Mouse (Mus musculus) erythroblast, embryonic 14.5 days (primary cell): ENCODE data around the gene Grik1. TPM values are rescaled to one million over a fixed set of nuclear protein-coding genes. Genes with fewer than 3 reads are reported as not detected.

Experiments used
- H3K27me3 ChIP-seq: 2 replicates; pipeline ENCODE4 v1.6.1; 2012; ENCODE audit warnings: inconsistent platforms; ENCODE audit not compliant: control insufficient read depth
- H3K36me3 ChIP-seq: 2 replicates; pipeline ENCODE4 v1.6.1; 2012; ENCODE audit warnings: mild to moderate bottlenecking, inconsistent platforms; ENCODE audit not compliant: control insufficient read depth
- H3K4me1 ChIP-seq: 2 replicates; pipeline ENCODE4 v1.6.1; 2012; ENCODE audit warnings: inconsistent platforms; ENCODE audit not compliant: control insufficient read depth
- H3K4me3 ChIP-seq: replicated peaks from 2 replicates; pipeline ENCODE3; 2012; ENCODE audit warnings: moderate library complexity, mild to moderate bottlenecking, inconsistent platforms
- H3K9me3 ChIP-seq: 2 replicates; pipeline ENCODE4 v1.6.1; 2012; ENCODE audit warnings: low read length, inconsistent platforms, mixed read lengths; ENCODE audit not compliant: control insufficient read depth
- GATA1 ChIP-seq: IDR thresholded peaks from 2 replicates; pipeline ENCODE4 v1.6.1; 2012; ENCODE audit warnings: low read length, inconsistent platforms, mixed read lengths
- TAL1 ChIP-seq: IDR thresholded peaks from 3 replicates; pipeline ENCODE4 v1.6.1; 2012; ENCODE audit warnings: low read length, inconsistent platforms, mixed read lengths
- polyA plus RNA-seq: library from polyadenylated mRNA; stranded (reverse); fragments of >175 nt; gene quantifications from 2 replicates; pipeline ENCODE4 v1.2.3, GENCODE M21; 2012

Gene Grik1
- polyA plus RNA-seq, 1 experiment: not detected

GRCm38 (mm10) chr16:87930519-87930918, 359.5 kb downstream of the Grik1 start:
- TF ChIP-seq TAL1: no peak
- TF ChIP-seq GATA1: no peak
- Histone ChIP-seq H3K36me3 (no peaks in the 10 kb centered on the region), H3K9me3 (no peaks in the 10 kb centered on the region), H3K4me1 (no peaks in the 10 kb centered on the region), H3K4me3 (no peak overlapping the region), H3K27me3 (no peaks in the 10 kb centered on the region)

- TF ChIP-seq TAL1 (no peak), GATA1 (no peak)
- H3K36me3 ChIP-seq: no peaks in the 10 kb centered on the region
These were observed 361.4 kb downstream of the Grik1 start for GRCm38 (mm10) chr16:87928671-87929070.

DNA sequence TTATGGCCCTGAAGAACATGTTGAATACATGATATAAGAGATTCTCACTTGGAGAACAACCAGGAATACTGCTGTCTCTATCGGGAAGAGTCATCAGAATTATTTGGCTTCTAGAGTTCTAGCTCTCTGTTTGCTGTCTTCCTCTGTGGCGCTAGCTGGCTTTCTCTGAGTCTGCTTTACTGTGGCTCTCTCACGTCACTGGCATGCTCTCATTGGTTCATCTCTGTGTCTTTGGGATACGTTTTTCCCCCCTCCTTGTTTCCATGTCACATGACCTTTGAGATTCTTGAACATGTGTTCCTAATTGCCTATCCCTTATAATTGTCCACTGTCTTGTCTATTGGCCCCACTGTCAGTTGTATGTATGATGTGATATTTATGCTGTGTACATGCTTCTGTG, 372.2 kb downstream of the Grik1 start:
- no peak for TF ChIP-seq GATA1
- no peak for TF ChIP-seq TAL1
- H3K4me1 ChIP-seq: no peaks in the 10 kb centered on the region
- H3K4me3 ChIP-seq: no peak overlapping the region
- H3K9me3 ChIP-seq: peaks cover 10% of the 10 kb centered on the region; the same call in 1 of the 2 replicates
- H3K36me3 ChIP-seq: no peaks in the 10 kb centered on the region
- H3K27me3 ChIP-seq: no peaks in the 10 kb centered on the region

More at GRCm38 (mm10) chr16:87928671-87929070, 361.4 kb downstream of the Grik1 start:
- no peaks in the 10 kb centered on the region for H3K4me1 ChIP-seq
- H3K9me3 ChIP-seq: peaks cover 2% of the 10 kb centered on the region; the same call in 1 of the 2 replicates
- no peaks in the 10 kb centered on the region for H3K27me3 ChIP-seq
- H3K4me3 ChIP-seq: no peak overlapping the region

GRCm38 (mm10) chr16:87917157-87917546, 372.9 kb downstream of the Grik1 start:
- Histone ChIP-seq H3K36me3 (no peaks in the 10 kb centered on the region), H3K4me3 (no peak overlapping the region), H3K9me3 (peaks cover 9% of the 10 kb centered on the region; the same call in 1 of the 2 replicates), H3K4me1 (no peaks in the 10 kb centered on the region), H3K27me3 (no peaks in the 10 kb centered on the region)
- TF ChIP-seq GATA1 (no peak), TAL1 (no peak)

- Histone ChIP-seq H3K4me3 (no peak overlapping the region), H3K4me1 (no peaks in the 10 kb centered on the region), H3K27me3 (no peaks in the 10 kb centered on the region), H3K36me3 (no peaks in the 10 kb centered on the region), H3K9me3 (peaks cover 9% of the 10 kb centered on the region; the same call in 1 of the 2 replicates)
- TF ChIP-seq TAL1: no peak
- no peak for TF ChIP-seq GATA1
These were observed 373.6 kb downstream of the Grik1 start for GRCm38 (mm10) chr16:87916209-87917156.

DNA sequence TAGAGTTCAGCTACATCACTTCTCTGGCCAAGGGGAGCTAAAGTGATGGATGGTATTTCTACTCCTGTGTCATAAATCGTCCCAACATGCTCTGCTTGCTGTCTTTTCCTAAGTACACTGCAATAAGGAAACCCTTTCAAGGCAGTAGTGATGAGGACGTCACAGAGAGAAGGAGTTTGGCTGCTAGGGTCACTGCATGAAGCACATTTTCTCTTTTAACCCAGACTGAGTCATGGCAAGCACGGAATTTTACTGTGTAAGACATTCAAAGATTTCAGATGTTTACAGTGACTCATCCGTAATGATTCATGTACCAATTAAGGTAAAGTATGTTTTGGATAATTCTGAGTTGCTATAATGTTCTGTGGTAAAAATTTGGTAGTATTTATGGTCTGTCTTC, 374.9 kb downstream of the Grik1 start:
- no peaks in the 10 kb centered on the region for H3K4me1 ChIP-seq
- no peak for TF ChIP-seq TAL1
- TF ChIP-seq GATA1: no peak
- H3K4me3 ChIP-seq: no peak overlapping the region
- no peaks in the 10 kb centered on the region for H3K36me3 ChIP-seq
- H3K9me3 ChIP-seq: peaks cover 7% of the 10 kb centered on the region; the same call in 1 of the 2 replicates
- H3K27me3 ChIP-seq: no peaks in the 10 kb centered on the region

DNA sequence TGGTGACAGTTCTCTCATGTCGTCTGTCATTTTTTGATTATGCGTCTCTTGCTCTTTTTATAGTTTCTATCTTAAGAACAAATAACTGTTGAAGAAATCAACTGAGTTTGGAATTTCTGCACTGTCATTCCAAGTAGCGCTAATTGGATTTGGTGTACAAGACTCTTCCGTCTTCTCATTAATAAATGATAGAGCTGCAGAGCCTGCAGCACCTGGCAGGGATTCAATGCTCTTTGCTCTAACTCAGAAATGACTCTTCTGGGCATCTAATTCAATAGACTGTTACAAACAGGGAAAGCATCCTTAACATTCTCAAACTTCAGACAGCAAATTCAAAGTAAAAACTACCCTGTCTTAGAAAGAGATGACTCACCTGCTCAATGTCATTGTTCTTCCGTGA, 376.3 kb downstream of the Grik1 start:
- Histone ChIP-seq H3K9me3 (peaks cover 3% of the 10 kb centered on the region; the same call in 1 of the 2 replicates), H3K36me3 (no peaks in the 10 kb centered on the region), H3K27me3 (no peaks in the 10 kb centered on the region), H3K4me1 (no peaks in the 10 kb centered on the region), H3K4me3 (no peak overlapping the region)
- TF ChIP-seq TAL1 (no peak), GATA1 (no peak)

DNA sequence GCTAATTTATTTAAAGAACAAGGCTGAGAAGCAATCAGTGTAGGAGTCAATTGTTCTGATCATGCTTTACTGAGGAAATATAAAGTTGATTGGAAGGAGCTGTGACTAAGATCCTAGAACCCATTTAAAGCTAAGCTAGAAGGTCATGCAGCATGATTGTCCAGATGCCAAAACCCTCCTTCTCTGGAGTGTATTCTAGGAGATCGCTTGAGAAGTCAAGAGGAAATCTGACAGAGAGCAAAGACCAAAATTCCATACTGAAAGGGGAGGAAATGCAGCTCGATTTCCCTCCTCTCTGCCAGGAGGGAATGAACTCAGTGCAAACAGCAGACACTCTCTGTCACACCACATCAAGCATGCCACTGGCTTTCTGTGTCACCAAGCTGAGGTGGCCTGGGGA, 378.9 kb downstream of the Grik1 start:
- Histone ChIP-seq H3K36me3 (no peaks in the 10 kb centered on the region), H3K27me3 (no peaks in the 10 kb centered on the region), H3K4me1 (no peaks in the 10 kb centered on the region), H3K4me3 (no peak overlapping the region), H3K9me3 (peaks cover 2% of the 10 kb centered on the region; the same call in 1 of the 2 replicates)
- TF ChIP-seq GATA1 (no peak), TAL1 (no peak)

GRCm38 (mm10) chr16:87902049-87902448, 388.0 kb downstream of the Grik1 start:
- Histone ChIP-seq H3K4me3 (no peak overlapping the region), H3K4me1 (no peaks in the 10 kb centered on the region), H3K36me3 (no peaks in the 10 kb centered on the region), H3K27me3 (no peaks in the 10 kb centered on the region), H3K9me3 (peaks cover 18% of the 10 kb centered on the region)
- TF ChIP-seq TAL1 (no peak), GATA1 (no peak)
